ENCODE assay signal across 13 mouse cellular contexts in the genomic region with DNA sequence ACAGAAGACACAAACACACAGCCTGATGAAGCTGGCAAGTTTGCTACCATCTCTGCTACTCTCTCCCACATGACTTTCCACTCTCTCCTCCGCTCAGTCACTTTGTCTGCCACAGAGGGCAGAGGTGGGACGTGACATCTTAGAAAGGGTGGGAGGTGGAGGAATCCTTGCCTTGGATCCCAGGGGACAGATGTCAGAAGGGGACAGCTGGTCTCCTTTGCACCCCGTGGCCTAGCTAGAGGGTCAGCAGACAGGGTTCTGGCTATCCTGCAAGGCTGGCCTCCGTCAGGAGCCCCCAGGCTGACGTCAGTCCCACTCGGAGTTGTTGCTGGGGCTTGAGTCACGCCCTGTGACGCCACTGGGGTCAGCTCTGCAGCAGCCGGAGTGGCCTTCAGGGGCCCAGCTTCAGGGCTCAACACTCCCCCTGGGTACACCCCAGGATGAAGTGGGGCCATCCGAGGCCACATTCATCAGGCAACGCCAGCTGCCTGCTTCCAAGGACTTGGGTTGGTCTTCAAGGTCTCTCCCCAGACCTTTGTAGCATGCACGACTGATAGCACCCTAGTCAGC. TPM values are rescaled to one million over a fixed set of nuclear protein-coding genes. Genes with fewer than 3 reads are reported as not detected.
DNase-seq lines count a peak whose midpoint lies in the region; ATAC-seq lines count a peak whose summit lies in the region.
"Had no signal": no experiment of that assay in that cellular context is flagged by ENCODE, and none has a peak within 500 bp of the region (broad histone marks: within the 10 kb centered on the region; RNA-seq: fewer than 3 reads in every experiment).

No protein-coding gene starts in this region.

- peak overlapping the region; percentile 22; the same call in 1 of the 2 replicates for H3K27ac ChIP-seq in heart, embryonic 12.5 days (ENCODE audit: poor library complexity, severe bottlenecking)
- H3K27ac ChIP-seq in neural tube, embryonic 11.5 days (ENCODE audit: low read depth, low read length), result no peak overlapping the region
- H3K27ac ChIP-seq in neural tube, embryonic 15.5 days (replicated peaks), result no peak overlapping the region
- peak overlapping the region; percentile 16; the same call in 1 of the 2 replicates for H3K27ac ChIP-seq in embryonic facial prominence, embryonic 13.5 days
- H3K27ac ChIP-seq: forebrain, embryonic 12.5 days had no signal

- no peak overlapping the region for H3K4me2 ChIP-seq in heart, embryonic 12.5 days
- H3K4me2 ChIP-seq in neural tube, embryonic 11.5 days (ENCODE audit: low read depth), result no peak overlapping the region
- no peak overlapping the region for H3K4me2 ChIP-seq in neural tube, embryonic 15.5 days
- H3K4me2 ChIP-seq in embryonic facial prominence, embryonic 13.5 days, result no peak overlapping the region
- H3K4me2 ChIP-seq: forebrain, embryonic 12.5 days had no signal

- H3K4me3 ChIP-seq in heart, embryonic 12.5 days, result no peak overlapping the region
- no peak overlapping the region for H3K4me3 ChIP-seq in neural tube, embryonic 11.5 days (ENCODE audit: low read depth, low read length)
- no peak overlapping the region for H3K4me3 ChIP-seq in neural tube, embryonic 15.5 days (replicated peaks)
- no peak overlapping the region for H3K4me3 ChIP-seq in embryonic facial prominence, embryonic 13.5 days
- H3K4me3 ChIP-seq: forebrain, embryonic 12.5 days had no signal

- DNase-seq in heart, postnatal 36 days, result no peak
- no peak for DNase-seq in neural tube, embryonic 11.5 days (ENCODE audit: low spot score)
- peak; percentile 59 for DNase-seq in testis, postnatal 14 days (ENCODE audit: low spot score)
- no peak for DNase-seq in layer of hippocampus, adult 18-20 months (ENCODE audit: low spot score in 2 of 2)
- DNase-seq in right cerebral cortex, postnatal 4 days, result no peak
- DNase-seq: kidney, adult 9 months; liver, postnatal 0 days; spleen, adult 18-20 months had no signal

- no peak for ATAC-seq in heart, embryonic 12.5 days (ENCODE audit: insufficient number of reproducible peaks, low FRiP score)
- ATAC-seq in neural tube, embryonic 11.5 days (ENCODE audit: insufficient read depth, low FRiP score, low TSS enrichment), result no peak
- ATAC-seq in neural tube, embryonic 15.5 days (ENCODE audit: low FRiP score), result no peak
- ATAC-seq in embryonic facial prominence, embryonic 13.5 days (ENCODE audit: insufficient number of reproducible peaks, insufficient read depth, low FRiP score, low TSS enrichment, low read depth), result no peak
- ATAC-seq: liver, postnatal 0 days had no signal

- 53% methylated on average over 12 of the region's 12 CpGs for WGBS in heart, embryonic 12.5 days
- WGBS in neural tube, embryonic 11.5 days, result 71% methylated on average over 12 of the region's 12 CpGs
- WGBS in neural tube, embryonic 15.5 days, result 71% methylated on average over 12 of the region's 12 CpGs
- WGBS in embryonic facial prominence, embryonic 13.5 days, result 60% methylated on average over 12 of the region's 12 CpGs

- intact Hi-C loops in heart, postnatal 36 days (cut with DNase I), result no loop called here

- no peaks in the 10 kb centered on the region for H3K27me3 ChIP-seq in heart, embryonic 12.5 days (replicated peaks)
- no peaks in the 10 kb centered on the region for H3K27me3 ChIP-seq in neural tube, embryonic 11.5 days (ENCODE audit: control insufficient read depth, insufficient read depth, low read length)
- no peaks in the 10 kb centered on the region for H3K27me3 ChIP-seq in neural tube, embryonic 15.5 days (replicated peaks)
- H3K27me3 ChIP-seq in embryonic facial prominence, embryonic 13.5 days, result no peaks in the 10 kb centered on the region
- H3K27me3 ChIP-seq: forebrain, embryonic 12.5 days had no signal

- peak overlapping the region; percentile 4 for H3K9ac ChIP-seq in heart, embryonic 12.5 days
- peak overlapping the region; percentile 11; the same call in 1 of the 2 replicates for H3K9ac ChIP-seq in neural tube, embryonic 11.5 days (ENCODE audit: low read length)
- no peak overlapping the region for H3K9ac ChIP-seq in neural tube, embryonic 15.5 days (replicated peaks)
- H3K9ac ChIP-seq in embryonic facial prominence, embryonic 13.5 days, result no peak overlapping the region; the same call in 1 of the 2 replicates
- H3K9ac ChIP-seq: forebrain, embryonic 12.5 days; liver, postnatal 0 days had no signal

- peaks cover 21% of the 10 kb centered on the region for H3K4me1 ChIP-seq in heart, embryonic 12.5 days (replicated peaks)
- peaks cover 2% of the 10 kb centered on the region; the same call in 1 of the 2 replicates for H3K4me1 ChIP-seq in neural tube, embryonic 11.5 days (ENCODE audit: control insufficient read depth, insufficient read depth, low read length)
- peaks cover 24% of the 10 kb centered on the region for H3K4me1 ChIP-seq in neural tube, embryonic 15.5 days
- H3K4me1 ChIP-seq in embryonic facial prominence, embryonic 13.5 days, result peaks cover 17% of the 10 kb centered on the region

- H3K9me3 ChIP-seq in heart, embryonic 12.5 days (replicated peaks), result no peaks in the 10 kb centered on the region
- H3K9me3 ChIP-seq in neural tube, embryonic 11.5 days (ENCODE audit: control insufficient read depth, low read length), result no peaks in the 10 kb centered on the region
- H3K9me3 ChIP-seq in neural tube, embryonic 15.5 days (replicated peaks), result no peaks in the 10 kb centered on the region
- no peaks in the 10 kb centered on the region for H3K9me3 ChIP-seq in embryonic facial prominence, embryonic 13.5 days
- H3K9me3 ChIP-seq: forebrain, embryonic 12.5 days had no signal

- H3K36me3 ChIP-seq in heart, embryonic 12.5 days, result peaks cover 3% of the 10 kb centered on the region; the same call in 1 of the 2 replicates
- H3K36me3 ChIP-seq in neural tube, embryonic 11.5 days (ENCODE audit: control insufficient read depth, insufficient read depth, low read length), result no peaks in the 10 kb centered on the region
- H3K36me3 ChIP-seq in neural tube, embryonic 15.5 days, result no peaks in the 10 kb centered on the region
- H3K36me3 ChIP-seq in embryonic facial prominence, embryonic 13.5 days, result no peaks in the 10 kb centered on the region
- H3K36me3 ChIP-seq: forebrain, embryonic 12.5 days had no signal

RNA-seq across cellular contexts. Expression of a gene that starts 4.6 kb away (rescaled TPM):
- polyA plus RNA-seq in heart, embryonic 12.5 days (2016; fragmentation: Nextera tagmentation; extraction: Ambion mirVana), result 46.6 and 49.7 TPM in 2 replicates
- 10 to 100 TPM; 23.7 to 23.9 TPM for total RNA-seq in heart, postnatal 36 days (2021)
- polyA plus RNA-seq in neural tube, embryonic 11.5 days (2014; fragmentation: Nextera tagmentation; extraction: Ambion mirVana), result 69.5 and 74.4 TPM in 2 replicates
- 77.2 TPM in 2 replicates for polyA plus RNA-seq in neural tube, embryonic 15.5 days (2015; fragmentation: Nextera tagmentation; extraction: Ambion mirVana)
- polyA plus RNA-seq in embryonic facial prominence, embryonic 13.5 days (2015; fragmentation: Nextera tagmentation; extraction: Ambion mirVana), result 65.9 and 68.4 TPM in 2 replicates
- 10 to 100 TPM; 53.2 to 57.5 TPM for total RNA-seq in layer of hippocampus, adult 18-20 months (2021)

RNA-seq across cellular contexts. Expression of a gene that starts 13.5 kb away (rescaled TPM):
- 0.73 and 0.83 TPM in 2 replicates for polyA plus RNA-seq in heart, embryonic 12.5 days (2016; fragmentation: Nextera tagmentation; extraction: Ambion mirVana)
- total RNA-seq in heart, postnatal 36 days (2021), result 1 to 10 TPM in 1 of 2 experiments, under 1 TPM in 1; 0.94 to 1.4 TPM
- 0.33 and 0.42 TPM in 2 replicates for polyA plus RNA-seq in neural tube, embryonic 11.5 days (2014; fragmentation: Nextera tagmentation; extraction: Ambion mirVana)
- polyA plus RNA-seq in neural tube, embryonic 15.5 days (2015; fragmentation: Nextera tagmentation; extraction: Ambion mirVana), result 0.44 and 0.63 TPM in 2 replicates
- 0.56 and 0.60 TPM in 2 replicates for polyA plus RNA-seq in embryonic facial prominence, embryonic 13.5 days (2015; fragmentation: Nextera tagmentation; extraction: Ambion mirVana)
- total RNA-seq in layer of hippocampus, adult 18-20 months (2021), result under 1 TPM; 0.27 to 0.66 TPM
- total RNA-seq: megakaryocyte-erythroid progenitor cell, adult 5-6 weeks had no signal

RNA-seq across cellular contexts. Expression of a gene that starts 25.4 kb away (rescaled TPM):
- polyA plus RNA-seq in heart, embryonic 12.5 days (2016; fragmentation: Nextera tagmentation; extraction: Ambion mirVana), result 14.4 and 17.4 TPM in 2 replicates
- total RNA-seq in heart, postnatal 36 days (2021), result 10 to 100 TPM in 1 of 2 experiments, 1 to 10 TPM in 1; 5.2 to 98.5 TPM
- 3.2 and 4.4 TPM in 2 replicates for polyA plus RNA-seq in neural tube, embryonic 11.5 days (2014; fragmentation: Nextera tagmentation; extraction: Ambion mirVana)
- polyA plus RNA-seq in neural tube, embryonic 15.5 days (2015; fragmentation: Nextera tagmentation; extraction: Ambion mirVana), result 7.9 and 10.6 TPM in 2 replicates
- polyA plus RNA-seq in embryonic facial prominence, embryonic 13.5 days (2015; fragmentation: Nextera tagmentation; extraction: Ambion mirVana), result 9.1 and 9.5 TPM in 2 replicates
- total RNA-seq in layer of hippocampus, adult 18-20 months (2021), result 100 to 1,000 TPM in 1 of 2 experiments, 10 to 100 TPM in 1; 87.1 to 105 TPM

RNA-seq across cellular contexts. Expression of a gene that starts 55.5 kb away (rescaled TPM):
- 6.6 and 7.3 TPM in 2 replicates for polyA plus RNA-seq in heart, embryonic 12.5 days (2016; fragmentation: Nextera tagmentation; extraction: Ambion mirVana)
- total RNA-seq in heart, postnatal 36 days (2021), result 10 to 100 TPM; 10.7 to 12.0 TPM
- 6.6 TPM in 2 replicates for polyA plus RNA-seq in neural tube, embryonic 11.5 days (2014; fragmentation: Nextera tagmentation; extraction: Ambion mirVana)
- 2.2 and 2.5 TPM in 2 replicates for polyA plus RNA-seq in neural tube, embryonic 15.5 days (2015; fragmentation: Nextera tagmentation; extraction: Ambion mirVana)
- polyA plus RNA-seq in embryonic facial prominence, embryonic 13.5 days (2015; fragmentation: Nextera tagmentation; extraction: Ambion mirVana), result 7.4 and 8.0 TPM in 2 replicates
- 10 to 100 TPM; 75.9 to 86.7 TPM for total RNA-seq in layer of hippocampus, adult 18-20 months (2021)
- total RNA-seq: megakaryocyte-erythroid progenitor cell, adult 5-6 weeks had no signal

Comparison
In these comparisons a context has a peak if more than half of its experiments do, and no peak if none do; other contexts are left out.
1. H3K9ac ChIP-seq: peak in heart, embryonic 12.5 days (single experiment) and neural tube, embryonic 11.5 days (single experiment); none in neural tube, embryonic 15.5 days (single experiment) and embryonic facial prominence, embryonic 13.5 days (single experiment).
2. H3K27ac ChIP-seq: peak in heart, embryonic 12.5 days (single experiment) and embryonic facial prominence, embryonic 13.5 days (single experiment); none in neural tube, embryonic 11.5 days (single experiment) and neural tube, embryonic 15.5 days (single experiment).